Mouse (Mus musculus) liver, embryonic 15.5 days (tissue): Measurements from ENCODE around the gene Arid5a. TPM values are rescaled to one million over a fixed set of nuclear protein-coding genes. Genes with fewer than 3 reads are reported as not detected.

Experiments
- ATAC-seq: fragments of 200-750 bp; cut with Nextera tagmentation; 2 replicates; pipeline ENCODE4 v1.8.0; 2017; ENCODE audit warnings: moderate number of reproducible peaks, mild to moderate bottlenecking, moderate library complexity; ENCODE audit not compliant: insufficient read depth
- H3K27ac ChIP-seq: fragments of 300-500 bp; sonication (generic); replicated peaks from 2 replicates; pipeline ENCODE4 v1.5.1; 2015; ENCODE audit warnings: mild to moderate bottlenecking, inconsistent platforms
- H3K27me3 ChIP-seq: fragments of 300-500 bp; sonication (generic); 2 replicates; pipeline ENCODE4 v1.6.1; 2015; ENCODE audit warnings: mild to moderate bottlenecking, inconsistent platforms
- H3K36me3 ChIP-seq: fragments of 300-500 bp; sonication (generic); replicated peaks from 2 replicates; pipeline ENCODE4 v1.6.1; 2015; ENCODE audit warnings: moderate library complexity, mild to moderate bottlenecking, inconsistent platforms
- H3K4me1 ChIP-seq: fragments of 300-500 bp; sonication (generic); replicated peaks from 2 replicates; pipeline ENCODE4 v1.6.1; 2015; ENCODE audit warnings: inconsistent platforms
- H3K4me2 ChIP-seq: fragments of 300-500 bp; sonication (generic); 2 replicates; pipeline ENCODE4 v1.6.1; 2015; ENCODE audit warnings: moderate library complexity, mild to moderate bottlenecking, inconsistent platforms
- H3K4me3 ChIP-seq: fragments of 300-500 bp; sonication (generic); replicated peaks from 2 replicates; pipeline ENCODE4 v1.5.1; 2015; ENCODE audit warnings: mild to moderate bottlenecking, inconsistent platforms
- H3K9ac ChIP-seq: fragments of 300-500 bp; sonication (generic); 2 replicates; pipeline ENCODE4 v1.6.1; 2015; ENCODE audit warnings: moderate library complexity, mild to moderate bottlenecking, inconsistent platforms
- H3K9me3 ChIP-seq: fragments of 300-500 bp; sonication (generic); replicated peaks from 2 replicates; pipeline ENCODE4 v1.6.1; 2016; ENCODE audit warnings: inconsistent platforms
- WGBS: fragments of 180-500 bp; shearing (Covaris S2); methylation state at CpG from one replicate; pipeline ENCODE4 v1.1.7; 2015; ENCODE audit warnings: mixed read lengths; ENCODE audit not compliant: insufficient replicate concordance; 5-methylcytosine and 5-hydroxymethylcytosine counted together
- microRNA-seq: library from miRNA; unstranded; fragments of <30 nt; microRNA quantifications from one replicate; pipeline ENCODE4, GENCODE M21; 2016
- polyA plus RNA-seq: library from polyadenylated mRNA; unstranded; fragments of >200 nt; fragmentation: Nextera tagmentation; extraction: Ambion mirVana; gene quantifications from 2 replicates; pipeline ENCODE4 v1.2.1, GENCODE M21; 2015

Arid5a gene
- polyA plus RNA-seq, 1 experiment from 2014 or later, result 4.2 TPM

- H3K4me2 ChIP-seq, result no peak within 1 kb of the TSS
- no peak within 1 kb of the TSS for H3K4me3 ChIP-seq
- H3K36me3 ChIP-seq, result no peaks in the 10 kb centered on the region; the same call in 1 of the 2 replicates
- 40% methylated on average over 10 of the region's 10 CpGs for WGBS
- peaks cover 31% of the 10 kb centered on the region for H3K4me1 ChIP-seq
- ATAC-seq, result no peak
- no peak within 1 kb of the TSS for H3K9ac ChIP-seq
- H3K27ac ChIP-seq, result no peak within 1 kb of the TSS
- H3K9me3 ChIP-seq, result no peaks in the 10 kb centered on the region
- peaks cover 26% of the 10 kb centered on the region for H3K27me3 ChIP-seq
Observed at GRCm38 (mm10) chr1:36371934-36372845, 64.7 kb downstream of the Arid5a start, which contains the start of gene Fer1l5. Gene Fer1l5, plus strand, starts transcription at chr1:36372291.

Small RNA genes within 50 kb of the gene (microRNA-seq; reads per million reads assigned to microRNA genes)
- gene Mir6898, result not detected

Other genes starting within 250 kb of the Arid5a start
- 13.2 and 17.4 TPM in 2 replicates for gene Hs6st1, start 239.3 kb upstream of the Arid5a start, polyA plus RNA-seq
- gene Uggt1, start 63.0 kb upstream of the Arid5a start, polyA plus RNA-seq, result 19.4 and 19.5 TPM in 2 replicates
- gene Neurl3, start 33.1 kb upstream of the Arid5a start, polyA plus RNA-seq, result 2.4 and 3.0 TPM in 2 replicates
- 12.4 and 12.6 TPM in 2 replicates for gene Kansl3, start 61.4 kb downstream of the Arid5a start, polyA plus RNA-seq
- gene Fer1l5, start 64.6 kb downstream of the Arid5a start, polyA plus RNA-seq, result 0.23 and 0.24 TPM in 2 replicates
- 12.6 and 14.3 TPM in 2 replicates for gene Lman2l, start 137.5 kb downstream of the Arid5a start, polyA plus RNA-seq
- 2.7 and 2.9 TPM in 2 replicates for gene Cnnm4, start 163.9 kb downstream of the Arid5a start, polyA plus RNA-seq
- 1.0 and 1.1 TPM in 2 replicates for gene Cnnm3, start 204.1 kb downstream of the Arid5a start, polyA plus RNA-seq
- gene Ankrd23, start 229.2 kb downstream of the Arid5a start, polyA plus RNA-seq, result 2.3 and 2.9 TPM in 2 replicates
- gene Gm42417, start 231.7 kb downstream of the Arid5a start, polyA plus RNA-seq, result not detected in 2 replicates
- gene Ankrd39, start 239.7 kb downstream of the Arid5a start, polyA plus RNA-seq, result 6.2 and 7.0 TPM in 2 replicates